Mouse (Mus musculus) bone marrow macrophage, adult 2 months (primary cell): ENCODE results near the gene Klk1b11. TPM values are rescaled to one million over a fixed set of nuclear protein-coding genes. Genes with fewer than 3 reads are reported as not detected.
A peak's percentile ranks its signal among the peaks of the same experiment; 100 is the strongest.
"Not testable (repeated sequence)": the region's sequence is repeated elsewhere in the genome, so short reads cannot be mapped to it uniquely, and the experiment has no call there.

ENCODE experiments used
- H3K27ac ChIP-seq: 2 replicates; pipeline ENCODE4 v1.5.1; 2012; ENCODE audit warnings: low read depth, low read length; ENCODE audit not compliant: insufficient read depth
- H3K4me1 ChIP-seq: 2 replicates; pipeline ENCODE4 v1.6.1; 2012; ENCODE audit warnings: low read length; ENCODE audit not compliant: control insufficient read depth, insufficient read depth
- H3K4me3 ChIP-seq: 2 replicates; pipeline ENCODE4 v1.5.1; 2012; ENCODE audit warnings: mild to moderate bottlenecking, low read length, moderate library complexity; ENCODE audit not compliant: insufficient read depth
- CTCF ChIP-seq: IDR thresholded peaks from 2 replicates; pipeline ENCODE4 v1.5.1; 2012; ENCODE audit warnings: low read depth, mild to moderate bottlenecking, low read length, moderate library complexity
- POLR2A ChIP-seq: IDR thresholded peaks from 2 replicates; pipeline ENCODE4 v1.6.1; 2012; ENCODE audit warnings: mild to moderate bottlenecking, low read depth, low read length, borderline replicate concordance
- polyA plus RNA-seq: library from polyadenylated mRNA; stranded (reverse); fragments of >200 nt; gene quantifications from 2 replicates; pipeline ENCODE4 v1.2.4, GENCODE M21; 2012; ENCODE audit not compliant: missing spikeins, insufficient read depth, insufficient read length

Gene Klk1b11
- polyA plus RNA-seq = 1.4 and 2.8 TPM in 2 replicates

DNA sequence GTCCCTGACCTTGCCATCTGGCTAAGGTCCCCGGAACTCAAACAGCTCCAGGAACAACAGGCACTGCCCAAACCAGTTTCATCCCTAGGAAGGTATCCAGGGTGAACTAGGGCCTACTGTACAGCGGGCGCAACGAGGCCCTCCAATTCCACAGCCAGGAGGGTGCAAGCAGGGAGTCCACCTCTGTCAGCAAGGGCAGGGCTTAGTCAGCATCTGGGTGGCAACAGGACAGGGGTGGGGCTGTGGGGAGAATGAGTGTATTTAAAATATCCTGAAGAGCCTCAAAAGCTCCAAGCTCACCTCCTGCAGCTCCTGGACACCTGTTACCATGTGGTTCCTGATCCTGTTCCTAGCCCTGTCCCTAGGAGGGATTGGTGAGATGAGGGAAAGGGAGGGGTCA, at the start of gene Klk1b11:
Klk1b11 (plus strand) TSS at position 301 of the 400 bp plus-strand sequence.
- peak within 1 kb of the TSS; percentile 77 for H3K27ac ChIP-seq
- H3K4me3 ChIP-seq = not testable (repeated sequence)
- H3K4me1 ChIP-seq = peaks cover 52% of the 10 kb centered on the region

DNA sequence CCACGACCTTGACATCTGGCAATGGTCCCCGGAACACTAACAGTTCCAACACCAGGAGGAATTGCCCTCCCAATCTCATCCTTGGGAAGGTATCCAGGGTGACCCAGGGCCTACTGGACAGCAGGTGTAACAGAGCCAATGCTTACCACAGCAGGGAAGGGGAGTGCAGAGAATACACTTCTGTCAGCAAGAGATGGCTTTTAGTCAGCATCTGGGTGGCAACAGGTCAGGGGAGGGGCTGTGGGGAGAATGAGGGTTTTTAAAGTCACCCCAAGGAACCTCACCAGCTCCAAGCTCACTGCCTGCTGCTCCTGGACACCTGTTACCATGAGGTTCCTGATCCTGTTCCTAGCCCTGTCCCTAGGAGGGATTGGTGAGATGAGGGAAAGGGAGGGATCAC, 45.3 kb upstream of the Klk1b11 start, which contains the start of gene Klk1b8:
Klk1b8 (plus strand) TSS at position 301 of the 400 bp plus-strand sequence.
- TF ChIP-seq POLR2A = no peak
- TF ChIP-seq CTCF = no peak
- H3K4me3 ChIP-seq = no peak within 1 kb of the TSS
- H3K27ac ChIP-seq = no peak within 1 kb of the TSS
- peaks cover 3% of the 10 kb centered on the region; the same call in 1 of the 2 replicates for H3K4me1 ChIP-seq

DNA sequence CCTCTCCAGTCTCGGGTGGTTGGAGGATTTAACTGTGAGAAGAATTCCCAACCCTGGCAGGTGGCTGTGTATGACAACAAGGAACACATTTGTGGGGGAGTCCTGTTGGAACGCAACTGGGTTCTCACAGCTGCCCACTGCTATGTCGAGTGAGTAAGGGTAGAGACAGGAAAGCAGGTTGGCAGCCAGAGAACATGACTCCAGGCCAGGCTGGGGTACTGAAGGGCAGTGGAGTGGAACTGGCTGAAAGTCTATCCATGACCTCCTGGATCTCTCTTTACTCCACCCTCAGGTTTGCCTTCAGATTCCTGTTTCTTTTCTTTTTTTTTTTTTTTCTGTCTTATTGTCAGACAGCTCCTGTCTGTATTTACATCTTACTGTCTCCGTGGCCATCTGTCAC, 43.0 kb upstream of the Klk1b11 start:
- Histone ChIP-seq H3K4me3 (no peak overlapping the region), H3K27ac (no peak overlapping the region), H3K4me1 (peaks cover 3% of the 10 kb centered on the region; the same call in 1 of the 2 replicates)
- TF ChIP-seq CTCF = no peak
- TF ChIP-seq POLR2A = no peak

- Histone ChIP-seq H3K4me3 (no peak within 1 kb of the TSS), H3K4me1 (peaks cover 20% of the 10 kb centered on the region), H3K27ac (no peak within 1 kb of the TSS)
- TF ChIP-seq POLR2A = no peak
These were observed 29.2 kb upstream of the Klk1b11 start, which contains the start of gene Klk1b1 for GRCm38 (mm10) chr7:43966451-43966850. TSS of gene Klk1b1 (plus strand) at chr7:43966751.

- peaks cover 17% of the 10 kb centered on the region for H3K4me1 ChIP-seq
- no peak overlapping the region for H3K4me3 ChIP-seq
- H3K27ac ChIP-seq = no peak overlapping the region
- TF ChIP-seq CTCF (no peak), POLR2A (no peak)
These were observed 28.6 kb upstream of the Klk1b11 start for GRCm38 (mm10) chr7:43967058-43967457.

- H3K4me1 ChIP-seq = peaks cover 14% of the 10 kb centered on the region
- H3K27ac ChIP-seq = no peak overlapping the region
These were observed 28.1 kb upstream of the Klk1b11 start for GRCm38 (mm10) chr7:43967612-43968011.

GRCm38 (mm10) chr7:43975761-43976160, 19.9 kb upstream of the Klk1b11 start, which contains the start of gene Klk1b9:
TSS of gene Klk1b9 (plus strand) at chr7:43976061.
- not testable (repeated sequence) for H3K4me3 ChIP-seq, H3K27ac ChIP-seq, H3K4me1 ChIP-seq

More at GRCm38 (mm10) chr7:43967612-43968011, 28.1 kb upstream of the Klk1b11 start:
- TF ChIP-seq CTCF = no peak
- TF ChIP-seq POLR2A = no peak
- H3K4me3 ChIP-seq = no peak overlapping the region

GRCm38 (mm10) chr7:43985657-43986056, 10.0 kb upstream of the Klk1b11 start:
- TF ChIP-seq CTCF (no peak), POLR2A (no peak)
- H3K27ac ChIP-seq = peak overlapping the region; percentile 65
- peaks cover 24% of the 10 kb centered on the region for H3K4me1 ChIP-seq
- H3K4me3 ChIP-seq = no peak overlapping the region

GRCm38 (mm10) chr7:43994821-43995220, 856 bp upstream of the Klk1b11 start:
- Histone ChIP-seq H3K4me1 (peaks cover 52% of the 10 kb centered on the region), H3K27ac (peak overlapping the region; percentile 77)
- H3K4me3 ChIP-seq = not testable (repeated sequence)

DNA sequence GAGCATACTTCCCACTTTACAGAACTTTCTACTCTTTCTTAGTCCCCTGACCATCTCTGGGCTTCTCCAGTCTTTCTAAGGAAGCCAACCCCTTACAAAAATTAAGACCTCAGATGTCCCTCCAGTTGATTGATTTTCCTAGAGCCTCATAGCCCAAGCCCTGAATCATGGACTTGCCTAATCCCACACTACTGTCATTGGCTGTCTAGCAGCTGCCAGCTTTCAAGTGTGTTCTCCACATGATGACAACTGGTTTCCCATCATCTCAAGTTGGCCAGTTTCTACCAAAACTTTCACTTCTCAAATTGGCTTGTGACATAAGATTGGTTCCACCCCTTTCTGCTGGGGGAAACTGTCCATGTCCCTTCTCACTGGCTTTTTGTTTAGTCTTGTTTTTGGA, 9.2 kb downstream of the Klk1b11 start:
- Histone ChIP-seq H3K27ac (peak overlapping the region; percentile 81), H3K4me3 (no peak overlapping the region), H3K4me1 (peaks cover 36% of the 10 kb centered on the region)
- no peak for TF ChIP-seq POLR2A
- no peak for TF ChIP-seq CTCF

- peaks cover 13% of the 10 kb centered on the region for H3K4me1 ChIP-seq
- not testable (repeated sequence) for H3K27ac ChIP-seq, H3K4me3 ChIP-seq
These were observed 16.2 kb downstream of the Klk1b11 start, which contains the start of gene Klk1b26 for GRCm38 (mm10) chr7:44011868-44012267. TSS of gene Klk1b26 (plus strand) at chr7:44012168.

DNA sequence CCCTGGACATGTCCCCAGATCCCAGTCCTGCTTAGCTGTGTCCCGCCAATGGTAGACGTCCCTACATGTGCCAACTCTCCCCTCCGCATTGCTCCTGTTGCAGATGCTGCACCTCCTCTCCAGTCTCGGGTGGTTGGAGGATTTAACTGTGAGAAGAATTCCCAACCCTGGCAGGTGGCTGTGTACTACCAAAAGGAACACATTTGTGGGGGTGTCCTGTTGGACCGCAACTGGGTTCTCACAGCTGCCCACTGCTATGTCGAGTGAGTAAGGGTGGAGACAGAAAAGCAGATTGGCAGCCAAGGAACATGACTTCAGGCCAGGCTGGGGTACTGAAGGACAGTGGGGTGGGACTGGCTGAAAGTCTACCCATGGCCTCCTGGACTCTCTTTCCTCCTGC, 19.0 kb downstream of the Klk1b11 start:
- H3K4me1 ChIP-seq, H3K4me3 ChIP-seq, H3K27ac ChIP-seq: not testable (repeated sequence)
